Mouse (Mus musculus): ENCODE measurements around the gene Baiap2l1. TPM values are rescaled to one million over a fixed set of nuclear protein-coding genes. Genes with fewer than 3 reads are reported as not detected.

Gene Baiap2l1
- polyA plus RNA-seq, 2 experiments, result 7.4 to 9.2 TPM

GRCm38 (mm10) chr5:144314731-144315494 lies 43.0 kb downstream of the Baiap2l1 start:
- ATAC-seq (ENCODE audit: low FRiP score, low read depth) (no peak), DNase-seq (ENCODE audit: low spot score) (no peak)
- no peak overlapping the region for H3K27ac ChIP-seq (replicated peaks; ENCODE audit: low read depth, low read length)

GRCm38 (mm10) chr5:144313335-144313734 lies 44.6 kb downstream of the Baiap2l1 start:
- no peak overlapping the region for H3K4me2 ChIP-seq (replicated peaks; ENCODE audit: low read depth, low read length, severe bottlenecking)
- H3K36me3 ChIP-seq (ENCODE audit: control insufficient read depth, insufficient read depth, low read length), result no peaks in the 10 kb centered on the region
- 11% methylated on average over 5 of the region's 5 CpGs for WGBS
- H3K4me1 ChIP-seq (ENCODE audit: control insufficient read depth, insufficient read depth, low read length), result peaks cover 13% of the 10 kb centered on the region
- H3K27me3 ChIP-seq (ENCODE audit: control insufficient read depth, insufficient read depth, low read length), result no peaks in the 10 kb centered on the region
- no peak for TF ChIP-seq POLR2A (IDR thresholded peaks at IDR 0.05; ENCODE audit: borderline replicate concordance, extremely low read depth, insufficient read depth, insufficient read length)
- H3K27ac ChIP-seq (replicated peaks; ENCODE audit: low read depth, low read length), result no peak overlapping the region
- no peaks in the 10 kb centered on the region for H3K9me3 ChIP-seq (ENCODE audit: control insufficient read depth, low read length)
- H3K4me3 ChIP-seq (replicated peaks; ENCODE audit: low read length), result no peak overlapping the region
- no peak overlapping the region for H3K9ac ChIP-seq (ENCODE audit: low read depth, low read length, severe bottlenecking)
- ATAC-seq (ENCODE audit: low FRiP score, low read depth), result no peak
- no peak for DNase-seq (ENCODE audit: low spot score)

More at GRCm38 (mm10) chr5:144314731-144315494, 43.0 kb downstream of the Baiap2l1 start:
- WGBS, result 64% methylated on average over 12 of the region's 12 CpGs
- H3K27me3 ChIP-seq (ENCODE audit: control insufficient read depth, insufficient read depth, low read length), result no peaks in the 10 kb centered on the region
- no peak overlapping the region for H3K4me2 ChIP-seq (replicated peaks; ENCODE audit: low read depth, low read length, severe bottlenecking)
- peaks cover 13% of the 10 kb centered on the region for H3K4me1 ChIP-seq (ENCODE audit: control insufficient read depth, insufficient read depth, low read length)
- no peak overlapping the region for H3K9ac ChIP-seq (ENCODE audit: low read depth, low read length, severe bottlenecking)
- H3K4me3 ChIP-seq (replicated peaks; ENCODE audit: low read length), result no peak overlapping the region
- no peak for TF ChIP-seq POLR2A (IDR thresholded peaks at IDR 0.05; ENCODE audit: borderline replicate concordance, extremely low read depth, insufficient read depth, insufficient read length)
- no peaks in the 10 kb centered on the region for H3K36me3 ChIP-seq (ENCODE audit: control insufficient read depth, insufficient read depth, low read length)
- no peaks in the 10 kb centered on the region for H3K9me3 ChIP-seq (ENCODE audit: control insufficient read depth, low read length)

- DNase-seq (ENCODE audit: low spot score), result no peak
- ATAC-seq (ENCODE audit: low FRiP score, low read depth), result no peak
- Histone ChIP-seq H3K4me1 (ENCODE audit: control insufficient read depth, insufficient read depth, low read length) (peaks cover 6% of the 10 kb centered on the region; the same call in 1 of the 2 replicates), H3K27ac (replicated peaks; ENCODE audit: low read depth, low read length) (no peak overlapping the region), H3K4me2 (replicated peaks; ENCODE audit: low read depth, low read length, severe bottlenecking) (no peak overlapping the region), H3K9me3 (ENCODE audit: control insufficient read depth, low read length) (no peaks in the 10 kb centered on the region), H3K9ac (ENCODE audit: low read depth, low read length, severe bottlenecking) (no peak overlapping the region), H3K27me3 (ENCODE audit: control insufficient read depth, insufficient read depth, low read length) (no peaks in the 10 kb centered on the region), H3K36me3 (ENCODE audit: control insufficient read depth, insufficient read depth, low read length) (no peaks in the 10 kb centered on the region), H3K4me3 (replicated peaks; ENCODE audit: low read length) (no peak overlapping the region)
- WGBS, result 78% methylated on average over 7 of the region's 7 CpGs
- TF ChIP-seq POLR2A (IDR thresholded peaks at IDR 0.05; ENCODE audit: borderline replicate concordance, extremely low read depth, insufficient read depth, insufficient read length), result no peak
Measured at GRCm38 (mm10) chr5:144312183-144312582, 45.7 kb downstream of the Baiap2l1 start.

GRCm38 (mm10) chr5:144308929-144309328 lies 49.0 kb downstream of the Baiap2l1 start:
- Histone ChIP-seq H3K36me3 (ENCODE audit: control insufficient read depth, insufficient read depth, low read length) (no peaks in the 10 kb centered on the region), H3K9me3 (ENCODE audit: control insufficient read depth, low read length) (no peaks in the 10 kb centered on the region), H3K4me3 (replicated peaks; ENCODE audit: low read length) (no peak overlapping the region), H3K27ac (replicated peaks; ENCODE audit: low read depth, low read length) (no peak overlapping the region), H3K27me3 (ENCODE audit: control insufficient read depth, insufficient read depth, low read length) (no peaks in the 10 kb centered on the region), H3K9ac (ENCODE audit: low read depth, low read length, severe bottlenecking) (no peak overlapping the region), H3K4me2 (replicated peaks; ENCODE audit: low read depth, low read length, severe bottlenecking) (no peak overlapping the region), H3K4me1 (ENCODE audit: control insufficient read depth, insufficient read depth, low read length) (peaks cover 6% of the 10 kb centered on the region; the same call in 1 of the 2 replicates)
- WGBS, result 75% methylated on average over 4 of the region's 4 CpGs
- ATAC-seq (ENCODE audit: low FRiP score, low read depth) (no peak), DNase-seq (ENCODE audit: low spot score) (no peak)
- no peak for TF ChIP-seq POLR2A (IDR thresholded peaks at IDR 0.05; ENCODE audit: borderline replicate concordance, extremely low read depth, insufficient read depth, insufficient read length)

DNA sequence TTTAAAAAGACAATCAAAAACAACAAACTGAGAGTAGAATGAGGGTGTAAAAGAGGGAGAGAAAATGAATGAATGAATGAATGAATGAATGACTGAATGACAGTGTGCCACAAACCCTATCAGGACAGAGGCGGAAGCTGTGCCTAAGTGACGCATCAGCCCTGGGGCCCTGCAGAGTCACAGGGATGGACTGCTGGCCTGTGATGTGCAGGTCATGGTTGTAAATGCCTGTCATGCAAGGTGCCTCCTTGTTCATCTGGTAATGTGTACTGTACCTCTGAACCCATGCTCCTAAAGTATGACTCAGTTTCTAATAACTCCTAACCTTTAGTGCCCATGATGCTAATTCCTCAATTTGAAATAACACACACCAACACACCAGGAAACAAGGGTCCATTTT lies 54.8 kb downstream of the Baiap2l1 start:
- H3K4me1 ChIP-seq (ENCODE audit: control insufficient read depth, insufficient read depth, low read length), result no peaks in the 10 kb centered on the region
- no peaks in the 10 kb centered on the region for H3K27me3 ChIP-seq (ENCODE audit: control insufficient read depth, insufficient read depth, low read length)
- TF ChIP-seq POLR2A (IDR thresholded peaks at IDR 0.05; ENCODE audit: borderline replicate concordance, extremely low read depth, insufficient read depth, insufficient read length), result no peak
- no peak overlapping the region for H3K9ac ChIP-seq (ENCODE audit: low read depth, low read length, severe bottlenecking)
- no peak overlapping the region for H3K4me2 ChIP-seq (replicated peaks; ENCODE audit: low read depth, low read length, severe bottlenecking)
- no peak for ATAC-seq (ENCODE audit: low FRiP score, low read depth)
- DNase-seq (ENCODE audit: low spot score), result no peak
- WGBS, result 93% methylated on average over 2 of the region's 2 CpGs
- H3K4me3 ChIP-seq (replicated peaks; ENCODE audit: low read length), result no peak overlapping the region
- H3K27ac ChIP-seq (replicated peaks; ENCODE audit: low read depth, low read length), result no peak overlapping the region
- no peaks in the 10 kb centered on the region for H3K36me3 ChIP-seq (ENCODE audit: control insufficient read depth, insufficient read depth, low read length)
- no peaks in the 10 kb centered on the region for H3K9me3 ChIP-seq (ENCODE audit: control insufficient read depth, low read length)

All from limb, embryonic 14.5 days (tissue).